Comparison of ENCODE assay signal across 13 mouse cellular contexts in genomic region chr8:70599507-70600290, GRCm38 (mm10). TPM values are rescaled to one million over a fixed set of nuclear protein-coding genes. Genes with fewer than 3 reads are reported as not detected.
DNase-seq lines count a peak whose midpoint lies in the region; ATAC-seq and TF ChIP-seq lines count a peak whose summit lies in the region.
"Had no signal": no experiment of that assay in that cellular context is flagged by ENCODE, and none has a peak within 500 bp of the region (broad histone marks: within the 10 kb centered on the region; RNA-seq: fewer than 3 reads in every experiment).

No protein-coding gene starts in this region.

- no peak for TF ChIP-seq EP300 in lung, postnatal 0 days (IDR thresholded peaks at IDR 0.05)

- no peak overlapping the region for H3K4me3 ChIP-seq in heart, embryonic 11.5 days (ENCODE audit: low read depth, low read length)
- no peak overlapping the region for H3K4me3 ChIP-seq in lung, embryonic 15.5 days
- no peak overlapping the region for H3K4me3 ChIP-seq in lung, postnatal 0 days (ENCODE audit: low read depth, low read length)
- no peak overlapping the region for H3K4me3 ChIP-seq in hindbrain, embryonic 13.5 days
- no peak overlapping the region for H3K4me3 ChIP-seq in midbrain, embryonic 13.5 days (replicated peaks)

- peak; percentile 93 for DNase-seq in heart, adult 11 months
- DNase-seq in lung, postnatal 0 days (ENCODE audit: low spot score), result no peak
- DNase-seq: cerebellum, adult 8-10 months; layer of hippocampus, adult 9-11 months; thymus, adult 2 months had no signal

- no peak for ATAC-seq in heart, embryonic 11.5 days (replicated peaks; ENCODE audit: insufficient number of reproducible peaks, low FRiP score, low TSS enrichment)
- 0 out of 2 replicates have a peak, but pooled peaks have one; percentile 9 for ATAC-seq in lung, embryonic 15.5 days (ENCODE audit: borderline replicate concordance, extremely low read depth, low FRiP score, low TSS enrichment)
- no peak for ATAC-seq in lung, postnatal 0 days
- no peak for ATAC-seq in hindbrain, embryonic 13.5 days (ENCODE audit: low FRiP score)
- ATAC-seq in midbrain, embryonic 13.5 days, result no peak
- no peak for ATAC-seq in megakaryocyte-erythroid progenitor cell, adult 5-6 weeks (replicated peaks; ENCODE audit: low FRiP score, low TSS enrichment, poor library complexity, severe bottlenecking)
- ATAC-seq in megakaryocyte progenitor cell, adult 5-6 weeks (replicated peaks; ENCODE audit: poor library complexity), result no peak
- ATAC-seq: CD4-positive, CD25-positive, alpha-beta regulatory T cell, adult 4 months had no signal

- H3K36me3 ChIP-seq in heart, embryonic 11.5 days (ENCODE audit: control insufficient read depth, insufficient read depth, low read length), result peaks cover 9% of the 10 kb centered on the region; the same call in 1 of the 2 replicates
- peaks cover 33% of the 10 kb centered on the region for H3K36me3 ChIP-seq in lung, embryonic 15.5 days
- H3K36me3 ChIP-seq in lung, postnatal 0 days (ENCODE audit: insufficient read depth, low read length), result 0 out of 2 replicates have a peak, but pooled peaks cover 3% of the 10 kb centered on the region
- peaks cover 31% of the 10 kb centered on the region for H3K36me3 ChIP-seq in hindbrain, embryonic 13.5 days
- peaks cover 31% of the 10 kb centered on the region for H3K36me3 ChIP-seq in midbrain, embryonic 13.5 days

- H3K4me1 ChIP-seq in heart, embryonic 11.5 days (ENCODE audit: control insufficient read depth, insufficient read depth, low read length), result peaks cover 46% of the 10 kb centered on the region
- H3K4me1 ChIP-seq in lung, embryonic 15.5 days, result peaks cover 65% of the 10 kb centered on the region
- H3K4me1 ChIP-seq in lung, postnatal 0 days (ENCODE audit: insufficient read depth, low read depth, low read length), result peaks cover 18% of the 10 kb centered on the region
- H3K4me1 ChIP-seq in hindbrain, embryonic 13.5 days (replicated peaks), result peaks cover 88% of the 10 kb centered on the region
- H3K4me1 ChIP-seq in midbrain, embryonic 13.5 days (replicated peaks), result peaks cover 87% of the 10 kb centered on the region

- no peak overlapping the region for H3K9ac ChIP-seq in heart, embryonic 11.5 days (ENCODE audit: low read depth, low read length)
- no peak overlapping the region for H3K9ac ChIP-seq in lung, embryonic 15.5 days
- H3K9ac ChIP-seq in lung, postnatal 0 days (replicated peaks; ENCODE audit: low read depth), result no peak overlapping the region
- H3K9ac ChIP-seq in hindbrain, embryonic 13.5 days, result peak overlapping the region; percentile 58; the same call in 1 of the 2 replicates
- peak overlapping the region; percentile 46 for H3K9ac ChIP-seq in midbrain, embryonic 13.5 days (replicated peaks)

- H3K9me3 ChIP-seq in heart, embryonic 11.5 days (replicated peaks; ENCODE audit: control insufficient read depth, low read length), result 0 out of 2 replicates have a peak, but pooled peaks cover 2% of the 10 kb centered on the region
- no peaks in the 10 kb centered on the region for H3K9me3 ChIP-seq in lung, embryonic 15.5 days
- H3K9me3 ChIP-seq in lung, postnatal 0 days (ENCODE audit: low read length), result no peaks in the 10 kb centered on the region
- H3K9me3 ChIP-seq in hindbrain, embryonic 13.5 days, result no peaks in the 10 kb centered on the region
- H3K9me3 ChIP-seq in midbrain, embryonic 13.5 days, result no peaks in the 10 kb centered on the region
- H3K9me3 ChIP-seq: neural tube, embryonic 13.5 days had no signal

- no peaks in the 10 kb centered on the region for H3K27me3 ChIP-seq in heart, embryonic 11.5 days (ENCODE audit: control insufficient read depth, insufficient read depth, low read length)
- no peaks in the 10 kb centered on the region for H3K27me3 ChIP-seq in lung, embryonic 15.5 days
- H3K27me3 ChIP-seq in lung, postnatal 0 days (replicated peaks; ENCODE audit: insufficient read depth, low read length), result no peaks in the 10 kb centered on the region
- peaks cover 15% of the 10 kb centered on the region for H3K27me3 ChIP-seq in hindbrain, embryonic 13.5 days
- peaks cover 26% of the 10 kb centered on the region for H3K27me3 ChIP-seq in midbrain, embryonic 13.5 days

- WGBS in heart, embryonic 11.5 days (ENCODE audit: insufficient replicate concordance), result 85% methylated on average over 12 of the region's 12 CpGs
- 64% methylated on average over 12 of the region's 12 CpGs for WGBS in lung, embryonic 15.5 days
- WGBS in lung, postnatal 0 days, result 77% methylated on average over 12 of the region's 12 CpGs
- 83% methylated on average over 12 of the region's 12 CpGs for WGBS in hindbrain, embryonic 13.5 days
- 86% methylated on average over 12 of the region's 12 CpGs for WGBS in midbrain, embryonic 13.5 days

- no peak overlapping the region for H3K4me2 ChIP-seq in heart, embryonic 11.5 days
- H3K4me2 ChIP-seq in lung, embryonic 15.5 days, result no peak overlapping the region
- H3K4me2 ChIP-seq in lung, postnatal 0 days (replicated peaks; ENCODE audit: low read depth, low read length), result no peak overlapping the region
- H3K4me2 ChIP-seq in hindbrain, embryonic 13.5 days, result no peak overlapping the region
- no peak overlapping the region for H3K4me2 ChIP-seq in midbrain, embryonic 13.5 days (replicated peaks)

- no peak overlapping the region for H3K27ac ChIP-seq in heart, embryonic 11.5 days (ENCODE audit: low read depth, low read length)
- H3K27ac ChIP-seq in lung, embryonic 15.5 days, result peak overlapping the region; percentile 65; the same call in 1 of the 2 replicates
- H3K27ac ChIP-seq in lung, postnatal 0 days (ENCODE audit: low read length), result no peak overlapping the region
- peak overlapping the region; percentile 92; the same call in 1 of the 2 replicates for H3K27ac ChIP-seq in hindbrain, embryonic 13.5 days
- H3K27ac ChIP-seq in midbrain, embryonic 13.5 days, result peak overlapping the region; percentile 96

- TF ChIP-seq CTCF in lung, postnatal 0 days (IDR thresholded peaks at IDR 0.05), result no peak

RNA-seq across cellular contexts. Expression of gene Isyna1, which starts 5.5 kb away (rescaled TPM):
- polyA plus RNA-seq in heart, embryonic 11.5 days (2014; fragmentation: Nextera tagmentation; extraction: Ambion mirVana), result 86.0 and 95.3 TPM in 2 replicates
- polyA plus RNA-seq in lung, embryonic 15.5 days (2015; fragmentation: Nextera tagmentation; extraction: Ambion mirVana), result 134 TPM in 2 replicates
- polyA plus RNA-seq in lung, postnatal 0 days (2015; fragmentation: Nextera tagmentation; extraction: Ambion mirVana), result 49.1 and 57.8 TPM in 2 replicates
- 121 and 125 TPM in 2 replicates for polyA plus RNA-seq in hindbrain, embryonic 13.5 days (2015; fragmentation: Nextera tagmentation; extraction: Ambion mirVana)
- polyA plus RNA-seq in midbrain, embryonic 13.5 days (2015; fragmentation: Nextera tagmentation; extraction: Ambion mirVana), result 119 and 133 TPM in 2 replicates
- total RNA-seq in megakaryocyte-erythroid progenitor cell, adult 5-6 weeks (2014; fragmentation: Nextera tagmentation), result 74.1 and 91.0 TPM in 2 replicates
- 36.5 and 51.5 TPM in 2 replicates for total RNA-seq in megakaryocyte-erythroid progenitor cell, adult 5-6 weeks (2017)
- total RNA-seq in megakaryocyte progenitor cell, adult 5-6 weeks (2015), result 26.1 and 39.0 TPM in 2 replicates
- 42.9 and 45.4 TPM in 2 replicates for total RNA-seq in megakaryocyte progenitor cell, adult 5-6 weeks (2017)

RNA-seq across cellular contexts. Expression of gene Ssbp4, which starts 9.0 kb away (rescaled TPM):
- polyA plus RNA-seq in heart, embryonic 11.5 days (2014; fragmentation: Nextera tagmentation; extraction: Ambion mirVana), result 72.5 and 78.9 TPM in 2 replicates
- 111 and 122 TPM in 2 replicates for polyA plus RNA-seq in lung, embryonic 15.5 days (2015; fragmentation: Nextera tagmentation; extraction: Ambion mirVana)
- 117 and 125 TPM in 2 replicates for polyA plus RNA-seq in lung, postnatal 0 days (2015; fragmentation: Nextera tagmentation; extraction: Ambion mirVana)
- polyA plus RNA-seq in hindbrain, embryonic 13.5 days (2015; fragmentation: Nextera tagmentation; extraction: Ambion mirVana), result 122 and 132 TPM in 2 replicates
- 123 and 129 TPM in 2 replicates for polyA plus RNA-seq in midbrain, embryonic 13.5 days (2015; fragmentation: Nextera tagmentation; extraction: Ambion mirVana)
- total RNA-seq in megakaryocyte-erythroid progenitor cell, adult 5-6 weeks (2014; fragmentation: Nextera tagmentation), result 39.7 and 83.5 TPM in 2 replicates
- 77.5 and 98.5 TPM in 2 replicates for total RNA-seq in megakaryocyte-erythroid progenitor cell, adult 5-6 weeks (2017)
- total RNA-seq in megakaryocyte progenitor cell, adult 5-6 weeks (2015), result 31.6 and 40.7 TPM in 2 replicates
- total RNA-seq in megakaryocyte progenitor cell, adult 5-6 weeks (2017), result 40.2 and 69.7 TPM in 2 replicates

RNA-seq across cellular contexts. Expression of gene Lrrc25, which starts 16.3 kb away (rescaled TPM):
- 0.19 and 0.59 TPM in 2 replicates for polyA plus RNA-seq in heart, embryonic 11.5 days (2014; fragmentation: Nextera tagmentation; extraction: Ambion mirVana)
- 1.9 and 2.5 TPM in 2 replicates for polyA plus RNA-seq in lung, embryonic 15.5 days (2015; fragmentation: Nextera tagmentation; extraction: Ambion mirVana)
- polyA plus RNA-seq in lung, postnatal 0 days (2015; fragmentation: Nextera tagmentation; extraction: Ambion mirVana), result 4.2 TPM in 2 replicates
- 1.5 and 1.9 TPM in 2 replicates for polyA plus RNA-seq in hindbrain, embryonic 13.5 days (2015; fragmentation: Nextera tagmentation; extraction: Ambion mirVana)
- 1.1 and 1.2 TPM in 2 replicates for polyA plus RNA-seq in midbrain, embryonic 13.5 days (2015; fragmentation: Nextera tagmentation; extraction: Ambion mirVana)
- total RNA-seq in megakaryocyte-erythroid progenitor cell, adult 5-6 weeks (2014; fragmentation: Nextera tagmentation), result 0.37 and 0.69 TPM in 2 replicates
- 0.15 and 0.61 TPM in 2 replicates for total RNA-seq in megakaryocyte-erythroid progenitor cell, adult 5-6 weeks (2017)
- total RNA-seq in megakaryocyte progenitor cell, adult 5-6 weeks (2015), result 6.2 and 12.9 TPM in 2 replicates
- 4.7 and 5.4 TPM in 2 replicates for total RNA-seq in megakaryocyte progenitor cell, adult 5-6 weeks (2017)

RNA-seq across cellular contexts. Expression of gene Gdf15, which starts 32.6 kb away (rescaled TPM):
- 0.26 and 0.37 TPM in 2 replicates for polyA plus RNA-seq in heart, embryonic 11.5 days (2014; fragmentation: Nextera tagmentation; extraction: Ambion mirVana)
- 0.31 and 0.45 TPM in 2 replicates for polyA plus RNA-seq in lung, embryonic 15.5 days (2015; fragmentation: Nextera tagmentation; extraction: Ambion mirVana)
- polyA plus RNA-seq in lung, postnatal 0 days (2015; fragmentation: Nextera tagmentation; extraction: Ambion mirVana), result 1.3 and 2.3 TPM in 2 replicates
- 0.12 and 0.14 TPM in 2 replicates for polyA plus RNA-seq in hindbrain, embryonic 13.5 days (2015; fragmentation: Nextera tagmentation; extraction: Ambion mirVana)
- 0.30 TPM in 1 of 2 replicates, not detected in the other for polyA plus RNA-seq in midbrain, embryonic 13.5 days (2015; fragmentation: Nextera tagmentation; extraction: Ambion mirVana)
- total RNA-seq in megakaryocyte-erythroid progenitor cell, adult 5-6 weeks (2014; fragmentation: Nextera tagmentation), result not detected in 2 replicates
- total RNA-seq in megakaryocyte-erythroid progenitor cell, adult 5-6 weeks (2017), result not detected in 2 replicates
- total RNA-seq in megakaryocyte progenitor cell, adult 5-6 weeks (2015), result not detected in 2 replicates
- total RNA-seq in megakaryocyte progenitor cell, adult 5-6 weeks (2017), result not detected in 2 replicates
- polyA plus RNA-seq: CD4-positive, CD25-positive, alpha-beta regulatory T cell, adult 4 months; neural tube, embryonic 13.5 days had no signal

Comparison
In these comparisons a context has a peak if more than half of its experiments do, and no peak if none do; other contexts are left out.
1. H3K27ac ChIP-seq: peak in lung, embryonic 15.5 days (single experiment), hindbrain, embryonic 13.5 days (single experiment) and midbrain, embryonic 13.5 days (single experiment); none in heart, embryonic 11.5 days (single experiment) and lung, postnatal 0 days (single experiment).
2. H3K9ac ChIP-seq: peak in hindbrain, embryonic 13.5 days (single experiment) and midbrain, embryonic 13.5 days (single experiment); none in heart, embryonic 11.5 days (single experiment), lung, embryonic 15.5 days (single experiment) and lung, postnatal 0 days (single experiment).